Mouse (Mus musculus) spleen, postnatal 0 days (tissue): ENCODE measurements around the gene Dhh. TPM values are rescaled to one million over a fixed set of nuclear protein-coding genes. Genes with fewer than 3 reads are reported as not detected.

Experiments used
- polyA plus RNA-seq: library from polyadenylated mRNA; unstranded; fragments of >200 nt; fragmentation: Nextera tagmentation; extraction: Ambion mirVana; gene quantifications from 2 replicates; pipeline ENCODE4 v1.2.1, GENCODE M21; 2015

The Dhh gene
- 0.46 and 0.58 TPM in 2 replicates for polyA plus RNA-seq

DNA sequence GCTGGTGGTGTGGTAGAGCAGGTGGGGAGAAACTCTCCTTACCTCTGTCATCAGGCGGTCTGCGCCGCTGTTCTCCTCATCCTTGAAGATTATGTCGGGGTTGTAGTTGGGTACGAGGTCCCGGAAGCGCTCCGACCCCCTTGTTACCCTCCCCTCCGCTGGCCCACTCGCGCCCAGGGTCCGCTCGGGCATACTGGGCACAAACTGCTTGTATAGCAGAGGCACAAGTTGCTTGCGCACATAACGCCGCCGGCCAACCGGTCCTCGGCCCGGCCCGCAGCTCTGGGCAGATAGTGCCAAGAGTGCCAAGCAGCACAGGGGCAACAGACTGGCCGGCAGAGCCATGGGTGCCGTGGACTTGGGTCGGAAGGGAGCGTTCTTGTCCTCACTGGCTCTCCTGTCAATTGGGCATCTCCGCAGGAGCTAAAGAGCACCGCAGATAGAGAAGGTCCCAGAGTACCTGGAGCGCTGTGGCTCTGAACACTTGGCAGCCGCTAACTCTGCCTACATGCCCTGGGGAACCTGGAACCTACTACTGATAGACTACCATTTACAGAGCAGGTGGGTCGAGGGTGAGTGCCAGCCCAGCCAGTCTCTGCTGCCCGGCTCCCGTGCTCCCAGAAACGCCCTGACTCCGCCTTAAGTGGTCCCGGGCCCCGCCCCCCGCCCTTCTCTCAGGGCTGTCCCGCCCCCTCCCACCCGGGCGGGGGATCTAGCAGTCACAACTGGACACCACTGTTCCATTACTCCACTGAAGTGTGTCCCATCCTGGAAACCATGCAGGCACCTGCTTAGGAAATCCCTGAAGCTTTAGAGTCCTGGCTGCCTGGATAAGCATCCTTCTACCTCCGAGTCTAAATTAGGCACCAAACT lies at the start of gene Dhh:
Gene Dhh, minus strand, starts transcription at position 613 of the 873 bp plus-strand sequence.

DNA sequence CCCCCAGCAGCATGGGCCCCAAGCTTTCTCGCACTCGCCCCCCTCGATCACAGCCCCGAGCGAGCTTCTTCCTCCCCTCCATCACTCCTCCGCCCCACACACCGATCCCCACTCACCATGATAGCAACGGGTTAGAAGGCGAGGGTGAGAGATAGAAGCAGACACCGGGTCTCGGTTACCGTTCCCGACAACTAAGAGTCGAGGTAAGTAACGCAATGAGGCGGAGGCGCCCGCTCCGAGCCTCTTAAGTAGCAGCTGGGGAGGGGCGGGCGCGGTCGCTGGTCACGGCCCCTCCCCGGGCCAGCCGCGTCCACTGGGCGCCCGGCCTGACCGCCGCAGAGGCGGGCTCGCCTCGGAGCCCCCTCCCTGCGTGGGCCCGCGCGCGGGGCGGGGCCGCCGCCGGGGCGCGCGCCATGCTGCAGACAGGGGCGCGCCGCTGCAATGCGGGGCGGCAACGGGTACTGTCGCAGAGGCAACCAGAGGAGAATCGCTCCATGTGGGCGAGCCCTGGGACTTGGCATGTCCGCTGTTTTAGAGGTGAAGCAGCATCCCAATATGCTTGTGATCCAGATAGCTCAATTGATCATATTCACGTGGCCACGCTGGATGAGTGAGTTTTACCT lies 36.0 kb upstream of the Dhh start, which contains the start of gene Tuba1b:
Gene Tuba1b, minus strand, starts transcription at position 349 of the 623 bp plus-strand sequence.

DNA sequence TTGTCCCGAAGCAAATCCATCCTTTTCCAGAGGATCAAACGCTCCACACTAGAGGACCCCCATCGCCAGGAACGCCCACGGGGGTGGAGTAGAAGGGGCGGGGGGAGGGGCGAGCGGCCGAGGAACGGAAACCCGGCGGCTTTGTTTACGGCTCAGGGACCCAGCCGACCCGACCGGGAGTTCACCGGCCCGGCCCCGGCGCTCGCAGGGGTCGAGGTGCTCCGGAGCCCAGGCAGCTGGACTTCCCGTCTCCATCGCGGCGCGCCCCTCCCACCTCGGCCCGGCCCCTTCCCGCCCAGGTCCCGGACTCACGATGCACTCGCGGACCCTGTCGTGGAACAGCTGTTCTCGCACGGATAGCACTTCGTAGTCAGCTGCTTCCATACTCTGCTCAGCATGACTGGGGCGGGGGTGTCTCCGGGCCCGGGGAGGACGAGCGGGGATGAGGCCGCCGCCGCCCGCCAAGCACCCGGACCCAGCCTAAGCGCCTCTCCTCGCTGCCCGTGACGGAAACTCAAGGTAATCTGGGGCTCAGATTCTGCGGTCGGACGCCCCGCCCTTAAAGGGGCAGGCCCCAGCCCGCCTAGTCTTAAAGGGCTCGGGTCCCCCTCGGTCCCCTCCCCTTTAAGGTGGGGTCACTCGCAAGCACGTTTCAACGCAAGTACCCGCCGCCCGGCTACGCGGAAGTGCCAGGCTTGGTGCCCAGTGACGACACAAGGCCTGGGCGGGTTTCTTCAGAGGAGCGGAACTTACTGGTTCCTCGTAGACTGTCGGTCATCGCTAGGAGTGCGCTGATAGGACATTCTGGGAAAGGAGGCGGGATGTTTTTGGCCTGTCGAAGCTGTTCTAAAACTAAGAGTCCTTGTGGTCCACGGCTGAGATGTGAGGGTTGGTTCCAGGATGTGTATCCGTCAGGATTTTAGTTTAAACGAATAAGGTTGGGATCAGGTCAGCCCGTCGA lies 19.5 kb upstream of the Dhh start, which contains the start of gene Lmbr1l:
Gene Lmbr1l, minus strand, starts transcription at position 694 of the 961 bp plus-strand sequence.

DNA sequence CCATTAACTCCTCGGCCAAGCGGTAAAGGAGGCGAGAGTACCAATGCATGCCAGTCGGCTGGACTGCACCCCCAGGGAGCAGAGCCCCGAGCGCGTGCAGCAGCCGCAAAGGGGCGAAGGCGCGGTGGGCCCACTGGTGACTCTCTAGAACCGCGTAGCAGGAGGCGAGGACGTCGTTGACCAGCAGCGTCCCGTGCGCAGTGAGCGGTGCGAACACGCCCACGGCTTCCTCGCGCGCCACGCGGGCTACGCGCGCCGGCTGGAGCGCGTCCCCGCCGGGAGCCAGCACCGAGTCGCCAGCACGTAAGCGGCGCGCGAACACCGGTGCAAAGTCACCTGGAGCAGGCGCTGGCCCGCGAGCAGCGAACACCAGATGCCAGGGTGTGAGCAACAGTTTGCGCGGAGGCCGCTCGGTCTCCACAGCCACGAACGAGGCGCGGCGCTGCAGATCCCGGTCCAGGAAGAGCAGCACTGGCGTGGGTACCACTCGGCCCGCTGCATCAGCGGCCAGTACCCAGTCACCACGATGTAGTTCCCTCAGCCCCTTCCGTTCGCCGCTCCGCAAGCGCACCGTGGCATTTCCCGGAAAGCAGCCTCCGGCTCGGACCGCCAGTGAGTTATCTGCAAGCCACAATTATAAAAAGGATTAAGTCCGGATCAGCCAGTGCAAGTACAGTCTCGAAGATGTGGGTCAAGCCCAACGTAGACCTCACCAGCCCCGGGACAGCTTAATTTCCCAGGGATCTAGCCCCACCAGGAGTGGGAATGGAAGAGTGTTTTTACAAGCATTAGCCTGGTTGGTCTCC lies 4.2 kb downstream of the Dhh start, which contains the start of gene Rhebl1:
Gene Rhebl1, minus strand, starts transcription at position 601 of the 806 bp plus-strand sequence.

DNA sequence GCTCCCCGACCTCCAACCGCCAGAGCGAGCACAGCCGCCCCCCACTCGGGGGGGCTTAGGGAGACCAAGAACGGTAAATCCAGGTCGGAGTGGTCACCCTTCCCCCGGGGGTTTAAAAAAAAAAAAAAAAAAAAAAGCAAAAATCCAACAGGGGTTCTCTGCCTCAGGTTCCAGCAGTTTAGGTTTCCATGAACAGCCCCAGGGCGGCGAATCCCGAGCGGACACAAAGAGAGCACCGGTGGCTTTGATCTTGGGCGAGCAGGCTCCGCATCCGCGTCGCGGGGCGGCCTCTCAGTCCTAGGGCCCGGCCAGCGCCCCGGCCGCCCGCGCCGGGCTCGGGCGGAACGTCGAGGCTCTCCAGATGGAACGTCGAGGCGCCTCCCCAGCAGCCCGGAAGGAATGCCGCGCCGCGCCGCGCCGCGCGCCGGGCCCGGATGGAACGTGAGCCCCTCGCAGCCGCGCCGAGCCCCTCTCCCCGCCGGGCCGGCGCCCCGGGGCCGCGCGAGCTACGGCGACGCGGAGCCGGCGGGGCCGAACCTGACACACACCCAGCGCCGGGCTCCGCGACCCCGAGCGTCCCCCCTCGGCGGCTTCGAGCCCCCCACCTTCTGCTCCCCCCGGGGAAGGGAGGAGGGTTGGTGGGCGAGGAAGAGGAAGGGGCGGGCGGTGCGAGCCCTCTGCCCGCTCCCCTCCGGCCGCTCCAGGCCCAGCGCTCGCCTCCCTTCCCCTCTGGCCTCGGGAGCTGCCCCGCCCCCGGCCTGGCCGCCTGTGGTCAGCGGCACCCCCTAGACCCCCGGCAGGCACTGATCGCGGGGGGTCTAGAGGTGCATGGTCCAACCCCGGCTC lies 27.0 kb downstream of the Dhh start, which contains the start of gene Kmt2d:
Gene Kmt2d, minus strand, starts transcription at position 135 of the 846 bp plus-strand sequence.

Other genes starting within 250 kb of the Dhh start
- 17.7 and 19.2 TPM in 2 replicates for gene Ddx23, start 235.6 kb downstream of the Dhh start, polyA plus RNA-seq
- gene Rnd1, start 221.1 kb downstream of the Dhh start, polyA plus RNA-seq: 2.0 and 4.0 TPM in 2 replicates
- gene Ccdc65, start 190.3 kb downstream of the Dhh start, polyA plus RNA-seq: 0.18 TPM in 1 of 2 replicates, not detected in the other
- gene Fkbp11, start 170.3 kb downstream of the Dhh start, polyA plus RNA-seq: 15.8 and 16.0 TPM in 2 replicates
- 12.4 and 15.3 TPM in 2 replicates for gene Arf3, start 135.3 kb downstream of the Dhh start, polyA plus RNA-seq
- 0.05 and 0.08 TPM in 2 replicates for gene Wnt10b, start 120.4 kb downstream of the Dhh start, polyA plus RNA-seq
- gene Wnt1, start 108.7 kb downstream of the Dhh start, polyA plus RNA-seq: not detected in 2 replicates
- gene Ddn, start 89.0 kb downstream of the Dhh start, polyA plus RNA-seq: 0.02 TPM in 1 of 2 replicates, not detected in the other
- gene Prkag1, start 67.0 kb downstream of the Dhh start, polyA plus RNA-seq: 98.2 and 100 TPM in 2 replicates
- gene Kmt2d, start 27.3 kb downstream of the Dhh start, polyA plus RNA-seq: 8.7 and 9.7 TPM in 2 replicates
- 7.1 and 7.7 TPM in 2 replicates for gene Rhebl1, start 4.0 kb downstream of the Dhh start, polyA plus RNA-seq
- gene Lmbr1l, start 19.7 kb upstream of the Dhh start, polyA plus RNA-seq: 6.4 and 8.6 TPM in 2 replicates
- 1,054 and 1,116 TPM in 2 replicates for gene Tuba1b, start 36.0 kb upstream of the Dhh start, polyA plus RNA-seq
- gene Gm49450, start 55.0 kb upstream of the Dhh start, polyA plus RNA-seq: not detected in 2 replicates
- gene Tuba1a, start 55.2 kb upstream of the Dhh start, polyA plus RNA-seq: 97.1 and 109 TPM in 2 replicates
- 222 and 241 TPM in 2 replicates for gene Tuba1c, start 131.4 kb upstream of the Dhh start, polyA plus RNA-seq
- gene Prph, start 156.6 kb upstream of the Dhh start, polyA plus RNA-seq: 1.5 and 1.8 TPM in 2 replicates
- 18.9 and 20.9 TPM in 2 replicates for gene Troap, start 176.0 kb upstream of the Dhh start, polyA plus RNA-seq
- not detected in 2 replicates for gene C1ql4, start 189.3 kb upstream of the Dhh start, polyA plus RNA-seq
- not detected in 2 replicates for gene Dnajc22, start 194.6 kb upstream of the Dhh start, polyA plus RNA-seq
- gene Spats2, start 227.4 kb upstream of the Dhh start, polyA plus RNA-seq: 6.1 and 6.6 TPM in 2 replicates